Mouse (Mus musculus): ENCODE results near the gene Mcoln1.

- TF ChIP-seq CTCF (IDR thresholded peaks at IDR 0.05; ENCODE audit: control insufficient read depth, insufficient read depth, low read length) (no peak), POLR2A (IDR thresholded peaks at IDR 0.05; ENCODE audit: borderline replicate concordance, control insufficient read depth, low read depth, low read length) (no peak)
These were observed 6.4 kb upstream of the Mcoln1 start for GRCm38 (mm10) chr8:3493845-3494208.
